Mouse (Mus musculus) hindbrain, embryonic 11.5 days (tissue): ENCODE data around the gene Cbarp. TPM values are rescaled to one million over a fixed set of nuclear protein-coding genes. Genes with fewer than 3 reads are reported as not detected.
A peak's percentile ranks its signal among the peaks of the same experiment; 100 is the strongest.

ENCODE experiments used
- ATAC-seq: fragments of 200-750 bp; cut with Nextera tagmentation; 2 replicates; pipeline ENCODE4 v1.8.0; 2017; ENCODE audit warnings: mild to moderate bottlenecking, moderate TSS enrichment, moderate library complexity; ENCODE audit not compliant: low FRiP score
- DNase-seq: peaks from one replicate; pipeline ENCODE4 v3.0.0-alpha.2; 2015; ENCODE audit warnings: low spot score
- H3K27ac ChIP-seq: fragments of 300-500 bp; sonication (generic); 2 replicates; pipeline ENCODE4 v1.5.1; 2014; ENCODE audit warnings: mild to moderate bottlenecking, low read depth, low read length
- H3K27me3 ChIP-seq: fragments of 300-500 bp; sonication (generic); 2 replicates; pipeline ENCODE4 v1.6.1; 2014; ENCODE audit warnings: mild to moderate bottlenecking, low read length, moderate library complexity, mixed read lengths; ENCODE audit not compliant: control insufficient read depth, insufficient read depth
- H3K36me3 ChIP-seq: fragments of 300-500 bp; sonication (generic); 2 replicates; pipeline ENCODE4 v1.6.1; 2014; ENCODE audit warnings: mild to moderate bottlenecking, low read length, moderate library complexity, mixed read lengths; ENCODE audit not compliant: control insufficient read depth, insufficient read depth
- H3K4me1 ChIP-seq: fragments of 300-500 bp; sonication (generic); replicated peaks from 2 replicates; pipeline ENCODE4 v1.6.1; 2014; ENCODE audit warnings: low read length, mixed read lengths; ENCODE audit not compliant: control insufficient read depth, insufficient read depth
- H3K4me2 ChIP-seq: fragments of 300-500 bp; sonication (generic); replicated peaks from 2 replicates; pipeline ENCODE4 v1.6.1; 2014; ENCODE audit warnings: mild to moderate bottlenecking, low read depth, low read length
- H3K4me3 ChIP-seq: fragments of 300-500 bp; sonication (generic); 2 replicates; pipeline ENCODE4 v1.5.1; 2014; ENCODE audit warnings: low read depth, low read length
- H3K9ac ChIP-seq: fragments of 300-500 bp; sonication (generic); 2 replicates; pipeline ENCODE4 v1.6.1; 2014; ENCODE audit warnings: low read depth, low read length
- H3K9me3 ChIP-seq: fragments of 300-500 bp; sonication (generic); 2 replicates; pipeline ENCODE4 v1.6.1; 2016; ENCODE audit warnings: low read length; ENCODE audit not compliant: control insufficient read depth
- WGBS: fragments of 180-500 bp; shearing (Covaris S2); extraction: QIAGEN DNeasy Blood & Tissue Kit; methylation state at CpG from one replicate; pipeline ENCODE4 v1.1.7; 2014; 5-methylcytosine and 5-hydroxymethylcytosine counted together
- polyA plus RNA-seq: library from polyadenylated mRNA; unstranded; fragments of >200 nt; fragmentation: Nextera tagmentation; extraction: Ambion mirVana; gene quantifications from 2 replicates; pipeline ENCODE4 v1.2.1, GENCODE M21; 2014

Gene Cbarp
- polyA plus RNA-seq, 1 experiment from 2014 or later: 16.7 TPM

DNA sequence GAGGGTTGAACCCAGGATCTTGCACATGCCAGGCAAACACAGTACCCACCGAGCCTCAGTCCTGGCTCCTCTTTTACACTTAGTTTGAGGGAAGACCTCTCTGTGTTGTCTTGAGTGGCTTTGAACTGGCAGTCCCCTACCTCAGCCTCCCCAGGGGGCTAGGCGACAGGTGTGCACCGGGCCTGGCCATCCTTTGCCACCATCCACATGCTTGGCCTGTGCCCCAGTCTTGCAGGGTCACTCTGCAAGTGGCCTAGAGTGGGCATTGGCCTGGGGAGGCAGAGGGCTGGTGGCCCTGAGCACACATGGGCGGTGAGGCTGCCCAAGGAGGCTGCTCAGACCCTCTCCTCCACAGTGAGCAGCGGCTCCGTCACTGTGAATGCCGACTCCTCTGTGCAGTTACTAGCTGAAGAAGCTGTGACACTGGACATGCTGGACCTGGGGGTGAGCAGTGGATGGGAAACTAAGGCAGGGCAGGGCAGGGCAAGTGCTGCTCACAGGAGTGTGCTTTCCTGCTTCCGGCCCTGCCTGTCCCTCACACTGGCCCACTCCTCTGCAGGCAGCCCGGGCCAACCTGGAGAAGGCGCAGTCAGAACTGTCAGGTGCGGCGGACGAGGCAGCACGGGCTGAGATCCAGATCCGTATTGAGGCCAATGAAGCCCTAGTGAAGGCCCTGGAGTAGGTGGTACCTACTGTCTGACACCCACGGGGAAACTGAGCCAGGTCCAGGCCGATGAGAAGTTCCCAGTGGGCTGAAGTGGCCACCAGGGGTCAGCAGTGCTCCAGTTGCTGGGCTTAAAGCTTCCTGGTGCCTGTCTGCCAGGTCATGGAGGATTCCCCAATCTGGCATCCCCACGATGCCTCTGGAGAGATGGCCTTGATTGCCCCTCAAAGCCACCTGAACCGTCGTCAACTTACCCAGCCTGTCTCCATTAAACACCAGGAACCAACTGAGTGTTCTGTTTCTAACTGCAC, 4.5 kb upstream of the Cbarp start:
- H3K27me3 ChIP-seq: no peaks in the 10 kb centered on the region
- 0 out of 2 replicates have a peak overlapping the region, but pooled peaks have one; percentile 8 for H3K4me3 ChIP-seq
- WGBS: 77% methylated on average over 20 of the region's 20 CpGs
- peaks cover 7% of the 10 kb centered on the region for H3K4me1 ChIP-seq
- H3K27ac ChIP-seq: no peak overlapping the region
- no peak overlapping the region for H3K9ac ChIP-seq
- no peaks in the 10 kb centered on the region for H3K36me3 ChIP-seq
- ATAC-seq (no peak), DNase-seq (peak; percentile 87)
- H3K9me3 ChIP-seq: no peaks in the 10 kb centered on the region
- H3K4me2 ChIP-seq: peak overlapping the region; percentile 9; the same call in 1 of the 2 replicates

GRCm38 (mm10) chr10:80144159-80144558, 3.5 kb upstream of the Cbarp start:
- DNase-seq (no peak), ATAC-seq (no peak)
- Histone ChIP-seq H3K9ac (no peak overlapping the region), H3K36me3 (no peaks in the 10 kb centered on the region), H3K4me2 (no peak overlapping the region), H3K4me1 (peaks cover 10% of the 10 kb centered on the region), H3K4me3 (no peak overlapping the region), H3K9me3 (no peaks in the 10 kb centered on the region), H3K27me3 (0 out of 2 replicates have a peak, but pooled peaks cover 2% of the 10 kb centered on the region), H3K27ac (no peak overlapping the region)
- WGBS: 92% methylated on average over 12 of the region's 12 CpGs

- H3K4me1 ChIP-seq: peaks cover 11% of the 10 kb centered on the region
- no peak for ATAC-seq
- 0 out of 2 replicates have a peak overlapping the region, but pooled peaks have one; percentile 4 for H3K4me3 ChIP-seq
Measured at GRCm38 (mm10) chr10:80143664-80144063, 3.0 kb upstream of the Cbarp start.

DNA sequence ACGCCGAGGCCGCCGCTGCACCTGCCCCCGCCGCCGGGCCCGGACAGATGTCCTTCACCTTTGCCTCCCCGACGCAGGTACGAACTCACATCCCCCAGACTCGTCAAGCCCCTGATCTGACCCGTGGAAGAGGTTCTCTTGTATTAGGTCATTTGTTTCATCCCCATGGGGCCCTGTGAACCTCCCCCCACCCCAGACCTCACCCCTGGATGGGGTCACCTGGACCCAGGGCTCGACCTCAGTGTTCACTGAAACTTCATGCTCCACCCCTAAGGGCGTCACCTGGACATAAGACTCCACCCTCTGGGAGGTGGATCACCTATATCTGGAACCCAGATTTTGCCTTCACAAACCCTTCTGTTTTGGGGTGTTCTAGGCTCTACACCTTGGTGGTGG, 1.9 kb upstream of the Cbarp start:
- Histone ChIP-seq H3K9me3 (no peaks in the 10 kb centered on the region), H3K9ac (peak overlapping the region; percentile 94), H3K27me3 (peaks cover 3% of the 10 kb centered on the region; the same call in 1 of the 2 replicates), H3K27ac (peak overlapping the region; percentile 67; the same call in 1 of the 2 replicates), H3K4me3 (peak overlapping the region; percentile 70), H3K4me1 (peaks cover 14% of the 10 kb centered on the region), H3K36me3 (no peaks in the 10 kb centered on the region), H3K4me2 (peak overlapping the region; percentile 93)
- DNase-seq (no peak), ATAC-seq (no peak; the same call in none of the 2 replicates)
- 1% methylated on average over 15 of the region's 15 CpGs for WGBS

More at GRCm38 (mm10) chr10:80143664-80144063, 3.0 kb upstream of the Cbarp start:
- 94% methylated on average over 7 of the region's 7 CpGs for WGBS
- no peak overlapping the region for H3K4me2 ChIP-seq
- no peaks in the 10 kb centered on the region for H3K36me3 ChIP-seq
- no peaks in the 10 kb centered on the region for H3K9me3 ChIP-seq
- no peak overlapping the region for H3K27ac ChIP-seq
- no peak for DNase-seq
- H3K9ac ChIP-seq: no peak overlapping the region
- 0 out of 2 replicates have a peak, but pooled peaks cover 2% of the 10 kb centered on the region for H3K27me3 ChIP-seq

GRCm38 (mm10) chr10:80141786-80142529, 1.3 kb upstream of the Cbarp start:
- Histone ChIP-seq H3K9me3 (no peaks in the 10 kb centered on the region), H3K36me3 (no peaks in the 10 kb centered on the region), H3K4me2 (peak overlapping the region; percentile 93), H3K27ac (peak overlapping the region; percentile 67; the same call in 1 of the 2 replicates), H3K9ac (peak overlapping the region; percentile 94), H3K4me3 (peak overlapping the region; percentile 70), H3K27me3 (peaks cover 8% of the 10 kb centered on the region), H3K4me1 (peaks cover 19% of the 10 kb centered on the region)
- ATAC-seq (peak; percentile 82), DNase-seq (peak; percentile 98)
- WGBS: 1% methylated on average over 43 of the region's 43 CpGs

DNA sequence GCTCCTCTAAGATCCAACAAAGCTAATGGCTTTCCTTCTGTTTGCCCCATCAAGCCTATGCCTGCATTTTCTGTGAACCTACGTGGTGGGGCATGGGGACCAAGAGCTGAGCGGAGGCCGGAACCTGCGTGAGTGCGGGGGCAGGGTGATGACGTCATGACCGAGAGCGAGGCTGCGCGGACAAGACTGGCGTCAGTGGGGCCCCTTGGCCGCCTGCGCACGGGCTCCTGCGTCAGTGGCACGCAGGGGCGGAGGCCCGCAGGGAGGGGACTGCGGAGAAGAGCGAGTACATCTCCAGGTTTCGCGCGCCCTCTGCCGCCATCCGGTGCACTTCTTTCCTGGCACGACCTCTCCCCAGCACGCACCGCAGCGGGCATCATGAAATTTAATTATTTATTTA, 608 bp upstream of the Cbarp start:
- H3K27ac ChIP-seq: peak overlapping the region; percentile 52; the same call in 1 of the 2 replicates
- DNase-seq (peak; percentile 93), ATAC-seq (peak; percentile 67)
- peaks cover 14% of the 10 kb centered on the region for H3K27me3 ChIP-seq
- no peaks in the 10 kb centered on the region for H3K36me3 ChIP-seq
- under 1% methylated on average over 29 of the region's 29 CpGs for WGBS
- peaks cover 24% of the 10 kb centered on the region for H3K4me1 ChIP-seq
- no peak overlapping the region for H3K9ac ChIP-seq
- no peaks in the 10 kb centered on the region for H3K9me3 ChIP-seq
- peak overlapping the region; percentile 70 for H3K4me3 ChIP-seq
- peak overlapping the region; percentile 93 for H3K4me2 ChIP-seq

DNA sequence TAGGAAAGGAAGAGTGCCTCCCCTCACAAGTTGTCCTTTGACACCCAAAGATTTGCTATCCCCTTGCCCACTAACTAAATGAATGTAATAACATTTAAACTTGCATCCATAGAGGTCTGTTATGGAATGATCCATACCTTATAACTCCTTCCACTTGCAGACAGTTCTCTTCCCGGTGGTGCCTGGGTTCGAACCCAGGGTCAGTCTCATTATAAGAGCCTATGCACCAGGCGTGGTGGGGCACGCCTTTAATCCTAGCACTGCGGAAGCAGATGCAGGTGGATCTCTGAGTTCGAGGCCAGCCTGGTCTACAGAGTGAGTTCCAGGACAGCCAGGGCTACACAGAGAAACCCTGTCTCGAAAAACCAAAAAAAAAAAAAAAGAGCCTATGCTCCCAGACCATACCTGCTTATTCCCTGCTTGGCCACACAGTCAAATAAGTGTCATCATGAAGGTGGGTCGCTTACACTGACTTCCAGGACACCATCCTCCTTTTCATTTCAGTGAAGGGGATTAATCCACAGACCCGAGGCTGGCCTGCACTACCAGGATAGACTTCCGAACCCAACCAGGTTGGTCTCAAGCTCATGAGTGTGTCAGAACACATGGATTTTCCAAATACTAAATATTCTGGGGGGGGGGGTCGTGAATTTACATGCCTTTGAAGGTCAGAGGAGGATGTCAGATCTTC, 515 bp downstream of the Cbarp start:
- Histone ChIP-seq H3K36me3 (no peaks in the 10 kb centered on the region), H3K4me1 (peaks cover 24% of the 10 kb centered on the region), H3K9ac (no peak overlapping the region), H3K27me3 (peaks cover 20% of the 10 kb centered on the region), H3K27ac (no peak overlapping the region), H3K4me3 (no peak overlapping the region), H3K9me3 (no peaks in the 10 kb centered on the region), H3K4me2 (no peak overlapping the region)
- ATAC-seq (no peak), DNase-seq (no peak)
- WGBS: 77% methylated on average over 11 of the region's 11 CpGs

DNA sequence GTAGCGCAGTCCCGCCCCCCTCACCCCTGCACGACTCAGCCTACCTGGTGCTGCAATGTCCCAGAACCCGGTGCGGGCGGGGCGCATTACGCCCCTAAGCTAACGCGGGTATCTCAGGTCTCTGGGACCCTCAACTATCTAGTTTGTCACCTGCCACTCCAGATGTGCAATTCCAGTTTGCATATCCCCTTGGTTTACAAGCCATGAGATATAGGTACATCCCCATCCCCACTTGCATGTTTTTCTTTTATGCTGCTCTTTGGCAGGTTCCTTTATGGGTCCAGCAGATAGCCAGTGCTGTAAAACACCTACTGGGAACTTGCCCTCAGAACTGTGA, 1.2 kb downstream of the Cbarp start:
- Histone ChIP-seq H3K27ac (peak overlapping the region; percentile 93), H3K9me3 (no peaks in the 10 kb centered on the region), H3K4me3 (peak overlapping the region; percentile 80), H3K27me3 (peaks cover 23% of the 10 kb centered on the region), H3K4me2 (peak overlapping the region; percentile 99), H3K4me1 (peaks cover 24% of the 10 kb centered on the region), H3K36me3 (no peaks in the 10 kb centered on the region), H3K9ac (peak overlapping the region; percentile 85)
- DNase-seq: no peak
- 2% methylated on average over 10 of the region's 10 CpGs for WGBS
- no peak for ATAC-seq
